Mouse (Mus musculus) heart, postnatal 0 days (tissue): ENCODE results near the gene Cotl1. TPM values are rescaled to one million over a fixed set of nuclear protein-coding genes. Genes with fewer than 3 reads are reported as not detected.

Experiments
- ATAC-seq: fragments of 200-750 bp; cut with Nextera tagmentation; 2 replicates; pipeline ENCODE4 v1.8.0; 2017; ENCODE audit warnings: low read depth, moderate number of reproducible peaks, moderate library complexity; ENCODE audit not compliant: insufficient read depth
- DNase-seq: peaks from one replicate; pipeline ENCODE4 v3.0.0-alpha.2; 2016; ENCODE audit warnings: low spot score
- H3K27ac ChIP-seq: fragments of 300-500 bp; sonication (generic); 2 replicates; pipeline ENCODE4 v1.5.1; 2014; ENCODE audit warnings: low read depth, mild to moderate bottlenecking
- H3K27me3 ChIP-seq: fragments of 300-500 bp; sonication (generic); 2 replicates; pipeline ENCODE4 v1.6.1; 2014; ENCODE audit warnings: low read length, mixed read lengths; ENCODE audit not compliant: control insufficient read depth, insufficient read depth
- H3K36me3 ChIP-seq: fragments of 300-500 bp; sonication (generic); replicated peaks from 2 replicates; pipeline ENCODE4 v1.6.1; 2014; ENCODE audit warnings: low read length, mixed read lengths; ENCODE audit not compliant: control insufficient read depth, insufficient read depth
- H3K4me1 ChIP-seq: fragments of 300-500 bp; sonication (generic); 2 replicates; pipeline ENCODE4 v1.6.1; 2014; ENCODE audit warnings: antibody characterized with exemption; ENCODE audit not compliant: control insufficient read depth, insufficient read depth
- H3K4me2 ChIP-seq: fragments of 300-500 bp; sonication (generic); 2 replicates; pipeline ENCODE4 v1.6.1; 2014; ENCODE audit warnings: low read depth, mild to moderate bottlenecking, low read length, moderate library complexity
- H3K4me3 ChIP-seq: fragments of 300-500 bp; sonication (generic); 2 replicates; pipeline ENCODE4 v1.5.1; 2014; ENCODE audit warnings: low read depth, low read length
- H3K9ac ChIP-seq: fragments of 300-500 bp; sonication (generic); replicated peaks from 2 replicates; pipeline ENCODE4 v1.6.1; 2014; ENCODE audit warnings: low read depth, low read length, mixed read lengths
- H3K9me3 ChIP-seq: fragments of 300-500 bp; sonication (generic); replicated peaks from 2 replicates; pipeline ENCODE4 v1.6.1; 2016; ENCODE audit warnings: low read length; ENCODE audit not compliant: control insufficient read depth
- CTCF ChIP-seq: IDR thresholded peaks from 2 replicates; pipeline ENCODE4 v1.5.1; 2016; ENCODE audit warnings: antibody characterized with exemption, control low read depth, low read depth
- EP300 ChIP-seq: IDR thresholded peaks from 2 replicates; pipeline ENCODE4 v1.6.1; 2016; ENCODE audit warnings: antibody characterized with exemption, low read depth
- WGBS: fragments of 180-500 bp; shearing (Covaris S2); extraction: QIAGEN DNeasy Blood & Tissue Kit; methylation state at CpG from one replicate; pipeline ENCODE4 v1.1.7; 2014; 5-methylcytosine and 5-hydroxymethylcytosine counted together
- polyA plus RNA-seq: library from polyadenylated mRNA; unstranded; fragments of >200 nt; fragmentation: Nextera tagmentation; extraction: Ambion mirVana; gene quantifications from 2 replicates; pipeline ENCODE4 v1.2.1, GENCODE M21; 2015
- total RNA-seq: library from RNA; depleted of rRNA; stranded (reverse); fragments of >200 nt; gene quantifications from 2 replicates; pipeline ENCODE4 v1.2.3, GENCODE M21; 2014; ENCODE audit warnings: low replicate concordance

Cotl1 gene
- total and polyA plus RNA-seq, 2 experiments from 2014 or later = 15.4 to 28.3 TPM

GRCm38 (mm10) chr8:119811925-119812324 lies 28.4 kb downstream of the Cotl1 start:
- Histone ChIP-seq H3K27me3 (no peaks in the 10 kb centered on the region), H3K4me2 (no peak overlapping the region), H3K36me3 (no peaks in the 10 kb centered on the region), H3K9ac (no peak overlapping the region), H3K9me3 (no peaks in the 10 kb centered on the region), H3K27ac (no peak overlapping the region), H3K4me1 (peaks cover 6% of the 10 kb centered on the region; the same call in 1 of the 2 replicates), H3K4me3 (no peak overlapping the region)
- DNase-seq = no peak
- TF ChIP-seq CTCF = peak; percentile 29
- TF ChIP-seq EP300 = no peak
- WGBS = 48% methylated on average over 6 of the region's 6 CpGs
- ATAC-seq = no peak

GRCm38 (mm10) chr8:119810953-119811499 lies 29.3 kb downstream of the Cotl1 start:
- H3K27me3 ChIP-seq = no peaks in the 10 kb centered on the region
- H3K9ac ChIP-seq = no peak overlapping the region
- TF ChIP-seq EP300 (no peak), CTCF (no peak)
- no peaks in the 10 kb centered on the region for H3K9me3 ChIP-seq
- 83% methylated on average over 14 of the region's 14 CpGs for WGBS
- no peak for DNase-seq
- H3K4me3 ChIP-seq = no peak overlapping the region
- no peaks in the 10 kb centered on the region for H3K36me3 ChIP-seq
- ATAC-seq = no peak
- H3K4me2 ChIP-seq = no peak overlapping the region
- peaks cover 10% of the 10 kb centered on the region; the same call in 1 of the 2 replicates for H3K4me1 ChIP-seq
- no peak overlapping the region for H3K27ac ChIP-seq

GRCm38 (mm10) chr8:119810127-119810868 lies 30.0 kb downstream of the Cotl1 start:
- DNase-seq = no peak
- H3K27ac ChIP-seq = no peak overlapping the region
- TF ChIP-seq CTCF (no peak), EP300 (no peak)
- no peaks in the 10 kb centered on the region for H3K27me3 ChIP-seq
- no peak overlapping the region for H3K4me2 ChIP-seq
- no peaks in the 10 kb centered on the region for H3K36me3 ChIP-seq
- H3K4me1 ChIP-seq = peaks cover 10% of the 10 kb centered on the region; the same call in 1 of the 2 replicates
- H3K9ac ChIP-seq = no peak overlapping the region
- no peaks in the 10 kb centered on the region for H3K9me3 ChIP-seq
- ATAC-seq = no peak
- WGBS = 84% methylated on average over 23 of the region's 23 CpGs
- no peak overlapping the region for H3K4me3 ChIP-seq

- DNase-seq = no peak
- 93% methylated on average over 9 of the region's 9 CpGs for WGBS
Measured at GRCm38 (mm10) chr8:119809620-119810019, 30.7 kb downstream of the Cotl1 start.

GRCm38 (mm10) chr8:119807687-119808086 lies 32.7 kb downstream of the Cotl1 start:
- no peak overlapping the region for H3K27ac ChIP-seq
- no peak overlapping the region for H3K4me3 ChIP-seq
- no peaks in the 10 kb centered on the region for H3K9me3 ChIP-seq
- H3K4me2 ChIP-seq = no peak overlapping the region
- no peak overlapping the region for H3K9ac ChIP-seq
- H3K27me3 ChIP-seq = no peaks in the 10 kb centered on the region
- TF ChIP-seq EP300 = no peak
- TF ChIP-seq CTCF = no peak
- no peaks in the 10 kb centered on the region for H3K36me3 ChIP-seq
- no peak for DNase-seq
- no peak for ATAC-seq
- H3K4me1 ChIP-seq = 0 out of 2 replicates have a peak, but pooled peaks cover 7% of the 10 kb centered on the region
- WGBS = 80% methylated on average over 4 of the region's 4 CpGs

More at GRCm38 (mm10) chr8:119809620-119810019, 30.7 kb downstream of the Cotl1 start:
- H3K9me3 ChIP-seq = no peaks in the 10 kb centered on the region
- peaks cover 10% of the 10 kb centered on the region; the same call in 1 of the 2 replicates for H3K4me1 ChIP-seq
- no peaks in the 10 kb centered on the region for H3K27me3 ChIP-seq
- no peak for ATAC-seq
- H3K36me3 ChIP-seq = no peaks in the 10 kb centered on the region
- H3K4me2 ChIP-seq = no peak overlapping the region
- TF ChIP-seq CTCF (no peak), EP300 (no peak)
- H3K4me3 ChIP-seq = no peak overlapping the region
- no peak overlapping the region for H3K27ac ChIP-seq
- no peak overlapping the region for H3K9ac ChIP-seq
